Mouse (Mus musculus) B cell, adult 2 months (primary cell): ENCODE data around the gene Crip3.
A peak's percentile ranks its signal among the peaks of the same experiment; 100 is the strongest.

Experiments
- DNase-seq, 2 experiments: peaks; one replicate each; pipeline ENCODE4 v3.0.0; 2022

The Crip3 gene

DNA sequence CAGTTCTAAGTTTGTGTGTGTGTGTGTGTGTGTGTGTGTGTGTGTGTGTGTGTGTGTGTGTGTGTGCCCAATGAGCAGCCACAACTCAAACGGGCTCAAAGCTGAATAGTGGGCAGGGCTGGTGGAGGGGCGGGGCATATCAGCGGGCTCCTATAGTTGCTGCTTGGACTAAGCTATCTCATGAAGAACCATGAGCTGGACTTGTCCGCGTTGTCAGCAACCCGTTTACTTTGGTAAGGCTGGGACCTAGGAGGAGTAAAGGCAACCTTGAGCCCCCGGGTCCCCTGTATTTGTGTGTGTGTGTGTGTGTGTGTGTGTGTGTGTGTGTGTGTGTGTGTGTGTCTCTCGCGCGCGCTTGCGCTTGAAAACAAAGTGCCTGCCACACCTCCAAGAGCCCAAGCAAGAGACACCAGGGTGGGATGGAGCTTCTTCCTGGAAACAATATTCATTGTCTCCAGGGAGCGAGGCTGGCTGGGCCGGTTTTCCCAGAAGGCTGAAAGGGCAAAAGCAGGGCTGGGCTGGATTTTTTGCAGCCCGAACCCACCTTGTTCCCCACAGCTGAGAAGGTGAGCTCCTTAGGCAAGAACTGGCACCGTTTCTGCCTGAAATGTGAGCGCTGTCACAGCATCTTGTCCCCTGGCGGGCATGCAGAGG lies at the start of gene Crip3:
Crip3 (plus strand) TSS at position 166 of the 654 bp plus-strand sequence.
- no peak for DNase-seq

DNA sequence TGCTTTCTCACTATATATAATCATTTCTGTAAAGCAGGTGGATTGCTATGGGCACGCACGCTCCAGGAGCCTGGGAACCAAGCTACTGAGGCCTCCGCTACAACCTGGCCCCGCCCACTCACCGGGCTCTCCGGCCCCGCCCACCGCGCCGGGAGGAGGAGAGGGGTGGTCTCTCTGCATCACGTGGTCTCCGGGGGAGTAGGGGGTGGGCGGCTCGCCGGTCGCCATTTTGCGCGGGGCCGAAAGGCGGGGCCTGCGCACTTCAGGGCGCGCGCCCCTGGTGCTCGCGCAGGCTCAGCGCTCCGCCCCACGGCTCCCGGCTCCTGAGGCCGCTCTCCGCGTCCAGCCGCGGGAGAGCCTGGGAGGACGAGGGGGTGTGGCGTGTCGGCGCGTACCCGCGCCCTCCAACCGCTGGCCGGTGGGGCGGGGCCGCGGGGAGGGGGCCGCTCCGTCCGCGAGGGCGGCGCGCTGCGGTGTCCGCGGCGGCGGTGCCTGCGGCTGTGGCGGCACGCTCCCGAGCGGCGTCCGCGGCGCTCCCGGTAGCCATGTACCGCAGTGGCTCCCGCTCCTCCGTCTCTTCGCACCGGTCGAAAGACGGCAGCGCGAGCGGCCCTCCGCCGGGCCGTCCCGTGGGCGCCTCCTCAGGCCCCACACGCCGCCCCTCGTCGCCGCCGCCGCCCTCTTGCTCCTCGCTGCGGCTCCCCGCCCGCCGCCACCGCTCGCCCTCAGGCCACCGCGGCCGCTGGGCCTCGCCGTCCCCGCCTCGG lies 45.2 kb upstream of the Crip3 start, which contains the start of gene Zfp318:
Zfp318 (plus strand) TSS at position 438 of the 767 bp plus-strand sequence.
- peak; percentile 98 for DNase-seq

DNA sequence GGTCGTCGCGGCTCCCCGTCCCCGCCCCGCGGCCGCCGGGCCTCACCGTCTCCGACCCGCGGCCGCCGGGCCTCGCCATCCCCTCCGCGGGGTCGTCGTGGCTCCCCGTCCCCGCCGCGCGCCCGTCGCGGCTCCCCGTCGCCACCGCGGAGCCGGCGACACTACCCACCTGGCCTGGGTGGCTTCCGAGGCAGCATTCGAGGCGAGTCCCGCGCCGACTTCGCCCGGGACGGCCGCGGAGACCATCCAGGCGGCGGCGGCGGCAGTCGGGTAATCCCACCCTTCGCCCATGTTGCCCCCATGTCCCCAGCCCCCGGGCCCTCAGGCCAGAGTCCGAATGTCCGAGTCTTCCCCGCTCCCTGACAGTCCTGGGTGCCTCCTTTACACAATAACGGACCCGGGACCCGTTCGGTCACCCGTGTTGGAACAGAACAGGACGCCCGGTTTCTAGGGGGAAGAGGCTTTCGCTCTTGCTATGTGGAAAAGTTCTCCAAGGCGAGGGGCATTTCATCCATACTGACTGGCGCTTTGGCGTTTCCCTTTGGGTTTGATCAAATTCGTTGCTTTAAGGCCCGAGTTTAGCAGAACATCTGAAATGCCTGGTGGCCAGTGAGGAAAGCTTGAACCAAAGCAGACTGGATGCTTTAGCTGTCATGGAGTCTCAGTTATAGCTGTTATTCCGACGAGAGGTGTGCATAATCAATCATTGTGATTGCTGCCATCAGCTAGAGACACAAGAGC lies 44.5 kb upstream of the Crip3 start:
- peak; percentile 34 to 51 for DNase-seq

DNA sequence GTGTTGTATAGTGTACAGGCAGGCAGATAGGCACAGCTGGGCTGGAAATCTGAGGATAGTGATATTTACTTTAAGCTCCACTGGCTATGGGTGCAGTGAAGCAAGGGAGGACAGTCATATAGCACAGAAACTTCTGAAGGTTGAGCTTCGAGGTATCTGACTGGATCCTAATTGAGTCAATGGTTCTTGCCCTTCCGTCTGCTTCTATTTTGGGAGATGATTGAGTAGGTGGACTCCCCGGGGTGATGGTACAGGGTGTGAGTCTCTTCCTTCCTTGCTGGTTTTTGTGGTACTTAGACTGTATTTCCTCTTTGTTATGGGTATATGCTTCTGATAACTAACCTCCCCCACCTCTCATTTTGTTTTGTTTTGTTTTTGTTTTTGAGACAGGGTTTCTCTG lies 40.5 kb upstream of the Crip3 start:
- peak; percentile 64 to 73 for DNase-seq

DNA sequence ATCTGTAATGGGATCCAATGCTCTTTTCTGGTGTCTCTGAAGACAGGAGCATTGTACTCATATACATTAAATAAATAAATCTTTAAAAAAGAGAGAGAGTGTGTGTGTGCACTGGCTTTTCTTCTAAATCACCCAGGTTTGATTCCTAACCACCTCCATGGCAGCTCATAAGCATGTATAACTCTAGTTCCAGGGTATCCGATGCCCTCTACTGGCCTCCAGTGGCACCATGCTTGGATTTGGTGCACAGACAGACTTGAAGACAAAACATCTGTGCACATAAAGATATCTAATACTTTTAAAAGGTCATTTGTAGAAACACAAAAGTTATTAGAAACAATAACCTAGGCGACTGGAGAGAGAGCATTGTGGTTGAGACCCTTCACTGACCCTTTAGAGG lies 35.7 kb upstream of the Crip3 start:
- DNase-seq, result peak; percentile 64 to 74

DNA sequence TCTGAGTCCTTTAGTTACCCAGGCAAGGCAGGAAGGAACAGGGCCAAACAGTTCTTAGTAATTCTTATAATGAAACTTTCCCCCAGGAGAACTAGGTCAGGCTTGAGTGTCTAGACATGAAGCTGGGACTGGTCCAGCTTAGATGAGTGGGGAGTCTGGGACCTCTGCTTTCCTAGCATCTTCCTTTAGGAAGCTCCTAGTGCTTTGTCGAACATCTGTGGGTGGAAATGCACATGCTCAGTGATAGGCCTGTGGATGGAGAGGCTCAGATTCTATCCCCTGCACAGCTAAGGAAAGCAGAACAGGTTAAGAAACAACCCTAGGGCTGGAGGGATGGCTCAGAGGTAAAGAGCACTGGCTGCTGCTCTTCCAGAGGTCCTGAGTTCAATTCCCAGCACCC lies 34.1 kb upstream of the Crip3 start:
- no peak for DNase-seq

DNA sequence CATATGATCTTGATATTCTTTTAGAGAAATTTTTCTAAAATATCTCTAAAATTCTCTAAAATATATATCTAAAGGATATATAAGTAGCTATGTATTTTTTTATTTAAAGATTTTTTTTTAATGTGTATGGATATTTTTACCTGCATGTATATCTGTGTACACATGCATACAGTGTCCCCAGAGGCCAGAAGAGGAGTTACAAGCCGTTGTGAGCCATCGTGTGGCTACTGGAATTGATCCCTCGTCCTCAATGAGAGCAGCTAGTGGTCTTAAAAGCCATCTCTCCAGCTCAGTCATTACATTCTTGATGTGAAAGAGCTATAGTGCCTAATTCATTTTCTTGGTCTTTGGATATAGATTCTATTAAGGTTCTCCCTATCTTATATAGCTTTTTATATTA lies 20.2 kb upstream of the Crip3 start:
- peak; percentile 24 to 27 for DNase-seq

DNA sequence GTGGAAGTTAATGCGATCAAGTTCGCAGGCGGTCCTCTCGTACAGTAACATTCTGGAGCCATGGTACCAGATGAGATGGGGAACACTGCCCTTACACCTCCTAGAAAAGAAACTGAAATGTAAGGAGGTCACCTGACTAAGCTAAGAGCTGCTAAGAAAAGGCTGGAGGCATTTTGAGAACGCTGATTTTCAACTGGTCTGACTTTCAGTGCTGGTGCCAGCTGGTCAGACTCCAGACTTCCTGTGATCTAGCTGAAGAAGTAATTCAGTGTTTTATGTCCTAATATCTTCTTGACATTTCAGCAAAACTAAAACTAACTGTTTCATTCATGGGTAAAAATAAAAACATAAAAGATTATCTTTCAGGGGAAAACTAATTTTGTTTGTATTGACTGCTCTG lies 10.1 kb upstream of the Crip3 start:
- DNase-seq, result no peak

DNA sequence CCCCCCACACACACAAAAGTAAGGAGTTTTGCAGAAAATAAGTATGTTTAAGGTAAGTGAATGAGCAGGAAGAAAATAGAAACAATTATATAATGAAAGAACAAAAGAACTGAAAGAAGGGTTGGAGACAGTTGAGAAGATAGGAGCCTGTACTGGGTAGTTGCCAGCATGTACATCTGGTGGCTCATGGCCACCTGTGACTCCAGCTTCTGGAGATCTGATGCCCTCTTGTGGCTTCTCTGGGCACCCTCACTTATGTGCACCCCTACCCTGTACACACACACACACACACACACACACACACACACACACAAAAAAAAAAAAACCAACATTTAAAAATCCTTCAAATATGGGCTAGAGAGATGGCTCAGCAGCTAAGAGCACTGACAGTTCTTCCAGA lies 9.0 kb upstream of the Crip3 start:
- peak in 1 of 2 experiments; percentile 23 for DNase-seq

DNA sequence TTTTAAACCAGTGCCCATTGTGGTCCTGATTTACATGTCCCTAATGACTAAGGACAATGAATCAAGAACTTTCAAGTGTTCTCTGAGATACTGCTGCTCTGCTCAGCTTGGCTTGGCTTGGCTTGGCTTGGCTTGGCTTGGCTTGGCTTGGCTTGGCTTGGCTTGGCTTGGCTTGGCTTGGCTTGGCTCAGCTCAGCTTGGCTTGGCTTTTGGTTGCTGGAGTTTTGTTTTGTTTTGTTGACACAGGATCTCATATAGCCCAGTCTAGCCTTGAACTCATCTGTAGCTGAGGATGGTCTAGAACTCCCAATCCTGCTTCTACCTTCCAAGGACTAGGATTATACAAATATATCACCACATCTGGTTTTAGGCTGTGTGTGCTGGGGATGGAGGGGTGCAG lies 2.2 kb upstream of the Crip3 start:
- DNase-seq, result no peak

DNA sequence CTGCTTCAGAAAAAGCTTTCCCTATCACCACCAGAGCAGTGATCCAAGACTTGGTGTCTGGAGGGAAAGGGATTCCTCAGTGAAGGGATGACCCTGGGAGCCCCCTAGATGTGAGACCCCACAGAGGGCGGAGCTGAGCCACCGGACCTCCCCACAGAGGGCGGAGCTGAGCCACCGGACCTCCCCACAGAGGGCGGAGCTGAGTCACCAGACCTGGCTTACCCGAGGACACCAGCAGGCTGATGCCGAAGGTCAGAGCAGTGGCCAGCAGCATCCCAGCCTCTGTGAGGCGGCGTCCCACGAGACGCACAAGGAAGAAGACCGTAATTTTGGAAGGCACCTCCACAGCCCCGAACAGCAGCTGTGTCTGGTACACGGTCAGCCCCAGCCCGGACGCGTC lies 4.9 kb downstream of the Crip3 start:
- DNase-seq, result peak; percentile 46 to 51

DNA sequence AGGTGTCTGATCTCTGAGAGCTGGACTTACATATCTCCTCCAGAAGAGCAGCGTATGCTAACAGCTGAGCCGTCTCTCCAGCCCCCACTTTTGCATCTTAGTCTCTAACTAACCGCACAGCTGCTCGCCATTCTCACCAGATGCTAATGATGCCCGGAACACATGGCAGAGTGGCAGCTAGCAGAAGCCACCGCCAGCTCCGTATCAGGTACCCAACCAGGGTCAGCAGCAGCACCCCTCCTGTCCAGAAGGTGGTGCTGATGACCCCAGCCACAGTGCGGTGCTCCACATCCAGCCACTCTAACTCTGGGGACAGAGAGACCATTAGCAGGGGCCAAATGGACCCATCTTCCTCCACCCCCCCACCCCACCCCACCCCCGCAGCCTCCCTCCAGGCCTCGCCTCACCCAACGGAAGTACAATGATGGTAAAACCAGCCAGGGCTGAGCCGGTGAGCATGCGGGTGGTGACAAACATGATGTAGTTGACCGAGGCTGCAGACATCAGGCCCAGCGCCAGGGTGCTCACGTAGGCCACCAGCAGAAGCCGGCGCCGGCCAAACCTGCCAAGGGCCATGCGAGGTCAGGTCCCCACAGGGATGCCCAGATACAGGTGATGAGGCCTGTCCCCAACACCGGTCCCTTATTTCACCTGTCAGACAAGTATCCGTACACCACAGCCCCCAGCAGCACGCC lies 8.1 kb downstream of the Crip3 start:
- DNase-seq, result peak; percentile 50

DNA sequence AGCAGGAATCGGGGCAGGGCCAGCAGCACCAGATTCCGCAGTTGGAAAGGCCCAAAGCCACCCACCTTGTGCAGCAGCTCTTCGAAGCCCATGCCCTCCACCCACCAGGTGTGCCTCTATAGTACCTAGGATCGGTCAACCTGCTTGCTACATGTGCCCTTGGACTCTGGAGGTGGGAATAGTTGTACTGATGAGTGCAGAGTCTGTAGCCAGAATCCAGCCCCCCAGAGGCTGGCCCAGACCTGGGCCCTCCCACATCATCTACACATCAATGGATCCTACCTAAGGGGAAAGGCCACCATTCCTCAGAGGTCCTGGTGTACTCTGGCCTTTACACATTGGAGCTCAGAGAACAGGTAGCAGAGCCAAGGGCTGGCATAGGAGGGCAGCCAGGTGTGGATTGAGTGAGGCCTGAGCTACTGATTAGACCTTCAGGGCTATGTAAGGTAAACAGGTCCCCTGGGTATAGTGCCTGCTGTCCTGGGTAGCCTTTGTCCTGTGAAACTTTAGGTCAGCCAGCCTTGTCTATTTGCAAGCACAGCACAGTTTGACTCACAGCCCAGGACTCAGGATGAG lies 9.7 kb downstream of the Crip3 start, which contains the start of gene Slc22a7:
Slc22a7 (minus strand) TSS at position 160 of the 576 bp plus-strand sequence.
- DNase-seq, result no peak

DNA sequence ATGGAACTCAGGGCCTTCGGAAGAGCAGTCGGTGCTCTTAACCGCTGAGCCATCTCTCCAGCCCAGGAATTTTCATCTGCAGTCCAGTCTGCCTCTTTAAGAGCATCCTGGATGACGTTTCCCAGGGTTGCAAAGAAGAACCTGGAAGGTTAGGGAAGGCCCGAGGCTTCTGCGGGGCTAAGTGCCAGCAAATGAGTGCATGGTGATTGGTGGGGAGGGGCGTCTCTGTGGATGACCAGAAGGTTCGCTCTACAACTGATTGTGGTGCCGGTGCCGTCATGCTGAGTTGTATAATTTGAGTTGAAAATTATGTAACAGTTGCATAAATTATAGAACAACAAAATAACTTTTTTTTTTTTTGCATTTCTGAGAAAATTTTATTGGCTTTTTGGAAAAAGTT lies 10.4 kb downstream of the Crip3 start:
- DNase-seq, result no peak

DNA sequence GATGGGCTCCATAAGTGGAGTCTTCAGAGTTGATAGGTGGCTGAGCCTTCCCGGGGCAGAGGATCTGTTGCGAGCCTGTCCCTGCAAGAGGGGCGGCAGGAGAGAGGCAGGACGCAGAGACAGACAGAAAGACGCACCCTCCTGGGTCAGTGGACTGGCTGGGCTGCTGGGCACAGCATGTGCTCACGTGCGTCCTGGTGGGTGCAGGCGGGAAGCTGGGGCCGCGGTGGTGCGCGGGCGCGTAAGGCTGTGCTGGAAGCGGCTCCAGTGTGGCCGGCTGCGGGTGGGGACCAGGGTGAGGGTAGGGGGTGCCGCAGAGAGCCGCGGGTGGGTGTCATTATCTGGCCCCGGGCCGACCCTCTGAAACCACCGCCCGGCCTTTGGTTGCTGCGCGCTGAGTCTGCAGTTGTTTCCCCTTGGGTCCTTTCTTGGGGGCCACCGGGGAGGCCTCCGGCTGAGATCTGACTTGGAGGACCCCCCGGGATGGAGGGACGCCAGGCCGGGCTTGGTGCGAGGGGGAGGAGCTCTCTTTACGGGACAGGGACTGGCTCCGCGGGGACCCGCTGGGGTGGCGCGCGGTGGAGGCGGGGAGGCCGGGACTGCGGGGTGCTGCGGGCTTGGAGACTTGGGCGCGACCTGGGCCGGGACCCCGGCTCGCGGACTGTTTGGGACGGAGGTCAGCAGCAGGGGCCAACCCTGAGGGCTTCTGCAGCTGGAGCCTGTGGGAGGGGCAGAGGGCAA lies 16.3 kb downstream of the Crip3 start:
- DNase-seq, result no peak

DNA sequence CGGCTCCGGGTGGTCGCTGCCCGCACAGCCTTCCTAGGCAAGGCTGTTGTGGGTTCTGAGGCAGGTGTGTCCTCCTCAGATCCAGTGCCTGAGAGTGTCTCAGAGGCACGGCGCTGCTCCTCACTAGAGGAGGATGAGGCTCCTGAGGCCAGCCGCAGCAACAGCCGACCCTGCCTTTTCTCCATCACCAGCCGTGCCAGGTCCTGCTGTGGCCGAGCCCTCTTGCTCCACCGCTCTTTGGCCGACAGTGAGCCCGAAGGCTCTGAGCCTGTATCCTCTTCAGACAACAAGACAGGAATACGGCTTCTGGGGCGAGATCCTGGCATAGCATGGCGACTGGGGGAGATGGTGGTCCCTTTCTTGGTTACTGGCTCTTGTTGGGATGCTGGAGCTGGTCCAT lies 17.5 kb downstream of the Crip3 start:
- DNase-seq, result no peak

DNA sequence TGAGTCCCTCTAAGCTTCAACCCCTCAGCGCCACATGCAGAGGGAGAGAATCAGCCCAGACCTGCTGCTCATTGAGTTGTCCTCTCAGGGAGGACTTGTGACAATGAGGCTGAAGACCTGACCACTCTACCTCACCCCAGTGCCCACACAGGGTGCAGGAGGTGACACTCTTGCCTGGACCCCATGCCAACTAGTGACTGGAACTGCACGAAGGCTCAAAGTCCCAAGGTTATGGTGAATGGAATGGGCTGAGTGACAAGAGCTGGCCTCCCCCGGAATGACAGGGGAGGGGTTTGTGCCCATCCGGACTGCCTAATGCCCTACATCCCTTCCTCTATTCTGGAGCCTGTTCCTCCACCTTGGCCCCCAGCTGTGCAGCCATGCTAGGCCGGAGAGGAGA lies 24.0 kb downstream of the Crip3 start:
- no peak for DNase-seq

DNA sequence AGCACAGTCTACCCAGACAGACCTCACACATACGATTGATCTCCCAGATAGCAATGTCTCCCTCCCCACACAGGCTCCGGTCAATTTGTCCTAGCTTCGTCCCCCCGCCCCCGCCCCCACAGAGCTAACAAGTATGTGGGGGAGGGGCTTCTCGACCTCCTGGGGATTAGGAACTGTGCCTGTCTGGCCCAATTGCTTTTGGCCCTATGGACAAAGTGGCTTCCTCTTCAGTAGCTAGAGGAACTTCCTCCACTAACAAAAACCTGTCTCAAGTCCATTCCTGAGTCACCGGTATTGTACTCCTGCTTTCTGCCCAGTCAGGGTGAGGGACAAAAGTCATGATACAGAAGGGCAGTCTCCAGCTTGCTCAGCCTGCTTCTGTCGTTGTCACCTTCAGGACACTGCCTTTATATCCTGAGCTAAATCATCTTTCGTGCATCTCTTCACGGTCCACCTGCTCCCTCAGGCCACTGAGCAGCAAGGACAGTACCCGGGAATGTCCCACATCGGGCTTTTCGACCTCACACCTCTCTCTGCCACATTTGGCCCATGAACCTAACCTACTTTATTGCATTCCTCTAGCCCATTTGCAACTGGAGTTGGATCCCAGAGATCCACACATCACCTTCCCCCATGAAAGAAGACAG lies 24.7 kb downstream of the Crip3 start:
- no peak for DNase-seq

DNA sequence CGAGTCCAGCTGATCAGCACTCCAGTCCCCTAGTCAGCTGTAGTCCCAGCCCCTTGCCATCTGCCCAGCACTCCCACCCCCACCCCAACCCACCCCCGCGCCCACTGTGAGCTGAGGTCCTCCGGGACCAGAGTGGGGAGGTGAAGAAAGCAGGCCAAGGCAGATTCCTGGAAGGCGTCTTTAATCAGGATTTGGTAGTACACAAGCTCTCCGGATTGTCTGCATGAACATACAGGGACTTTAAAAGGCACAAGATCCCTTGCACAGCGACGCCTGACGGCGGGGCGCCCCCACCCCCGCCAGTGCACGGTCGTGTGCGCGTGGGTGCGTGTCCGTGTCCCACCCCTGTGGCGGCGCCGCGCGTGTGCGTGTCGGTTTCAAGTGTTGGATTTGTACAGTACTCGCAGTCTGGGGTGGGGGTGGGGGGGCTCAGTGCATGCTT lies 25.3 kb downstream of the Crip3 start:
- DNase-seq, result no peak

DNA sequence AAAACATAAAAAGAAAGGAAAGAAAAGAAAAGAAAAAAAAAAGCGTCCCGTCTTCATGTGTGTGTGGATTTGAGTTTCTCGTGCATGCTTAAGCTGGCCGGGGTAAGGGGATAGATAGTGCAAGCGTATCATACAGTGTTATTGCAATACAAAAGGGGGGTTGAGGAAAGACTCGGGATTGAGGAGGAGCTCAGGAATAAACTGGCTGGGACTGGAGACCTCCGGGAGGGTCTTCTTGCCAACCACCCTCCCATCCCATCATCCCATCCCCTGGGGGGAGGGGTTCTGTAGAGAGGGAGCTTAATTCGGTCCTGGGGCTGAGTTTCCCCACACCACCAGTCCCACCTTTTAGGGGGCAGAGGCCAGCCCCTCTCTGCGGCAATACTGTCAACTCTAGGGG lies 25.8 kb downstream of the Crip3 start:
- DNase-seq, result no peak

DNA sequence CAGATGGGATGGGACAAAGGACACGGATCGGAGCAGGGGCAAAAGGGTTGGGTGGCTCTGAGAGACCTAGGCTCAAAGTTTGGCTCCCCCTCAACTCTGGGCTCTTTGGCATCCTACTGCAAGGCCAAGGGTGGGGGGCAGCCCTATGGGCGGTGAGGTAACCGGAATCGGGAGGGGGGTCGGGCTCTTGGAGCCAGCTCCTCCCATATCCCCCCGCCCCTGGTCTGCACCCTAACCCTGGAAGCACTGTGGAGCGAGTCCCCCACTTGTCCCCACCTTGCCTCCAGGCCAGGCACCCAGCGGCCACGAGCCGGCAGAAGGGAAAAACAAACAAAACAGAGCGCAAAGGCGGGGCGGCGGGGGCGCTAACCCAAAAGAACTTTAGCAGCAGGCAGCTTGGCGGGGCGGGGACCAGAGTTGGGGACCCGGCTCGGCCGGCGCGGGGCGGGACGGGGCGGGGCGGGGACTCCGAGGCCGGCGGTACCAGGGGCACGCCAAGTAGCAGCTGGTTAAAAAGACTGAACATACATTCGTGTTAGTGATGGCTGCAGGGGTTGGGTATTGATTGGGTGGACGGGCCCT lies 26.5 kb downstream of the Crip3 start:
- peak; percentile 21 to 27 for DNase-seq
